Mouse (Mus musculus) cerebellum, adult 2 months (tissue): Measurements from ENCODE around the gene Apba2. TPM values are rescaled to one million over a fixed set of nuclear protein-coding genes. Genes with fewer than 3 reads are reported as not detected.
A peak's percentile ranks its signal among the peaks of the same experiment; 100 is the strongest.

Source experiments
- DNase-seq, 2 experiments: peaks; one replicate each; pipeline ENCODE4 v3.0.0; 2021
- H3K27ac ChIP-seq: fragments of 200-500 bp; 2 replicates; pipeline ENCODE4 v1.5.1; 2012; ENCODE audit warnings: low read length, control low read depth, inconsistent platforms; ENCODE audit not compliant: insufficient read depth
- H3K27me3 ChIP-seq: fragments of 200-500 bp; 2 replicates; pipeline ENCODE4 v1.6.1; 2012; ENCODE audit warnings: inconsistent platforms, mild to moderate bottlenecking, low read length, moderate library complexity; ENCODE audit not compliant: control insufficient read depth, insufficient read depth
- H3K4me1 ChIP-seq: fragments of 200-500 bp; 2 replicates; pipeline ENCODE4 v1.6.1; 2011; ENCODE audit warnings: low read length; ENCODE audit not compliant: control insufficient read depth, insufficient read depth
- H3K4me3 ChIP-seq: fragments of 200-500 bp; replicated peaks from 2 replicates; pipeline ENCODE3; 2011; ENCODE audit warnings: mild to moderate bottlenecking, low read depth, low read length, control low read depth; ENCODE audit not compliant: insufficient read depth
- CTCF ChIP-seq: fragments of 200-500 bp; IDR thresholded peaks from 2 replicates; pipeline ENCODE4 v1.5.1; 2011; ENCODE audit warnings: low read depth, mild to moderate bottlenecking, control low read depth, low read length, moderate library complexity, borderline replicate concordance; ENCODE audit not compliant: insufficient read depth
- POLR2A ChIP-seq: fragments of 200-500 bp; IDR thresholded peaks from 2 replicates; pipeline ENCODE4 v1.6.1; 2011; ENCODE audit warnings: low read length, control low read depth, borderline replicate concordance; ENCODE audit not compliant: insufficient read depth
- whole genome bisulfite sequencing: fragments of 180-500 bp; shearing (Covaris S2); methylation state at CpG from one replicate; pipeline ENCODE4 v1.1.7; 2018; 5-methylcytosine and 5-hydroxymethylcytosine counted together
- polyA plus RNA-seq: library from polyadenylated mRNA; depleted of rRNA; stranded (reverse); fragments of >200 nt; gene quantifications from 2 replicates; pipeline ENCODE4 v1.2.3, GENCODE M21; 2012; rRNA removed

The Apba2 gene
- polyA plus RNA-seq: 167 and 182 TPM in 2 replicates

GRCm38 (mm10) chr7:64501536-64502270 is at the start of gene Apba2:
Gene Apba2 (plus strand): TSS chr7:64501706.
- peak within 1 kb of the TSS; percentile 58 for H3K4me3 ChIP-seq
- peak within 1 kb of the TSS; percentile 99 for H3K27ac ChIP-seq
- TF ChIP-seq CTCF (peak; percentile 79), POLR2A (0 out of 2 replicates have a peak, but pooled peaks have one; percentile 10)
- H3K4me1 ChIP-seq: peaks cover 28% of the 10 kb centered on the region
- DNase-seq: peak; percentile 87 to 90
- WGBS: under 1% methylated on average over 94 of the region's 96 CpGs
- H3K27me3 ChIP-seq: no peaks in the 10 kb centered on the region

- TF ChIP-seq CTCF (no peak), POLR2A (no peak)
- no peaks in the 10 kb centered on the region for H3K27me3 ChIP-seq
- no peak overlapping the region; the same call in 1 of the 2 replicates for H3K27ac ChIP-seq
- H3K4me3 ChIP-seq: no peak overlapping the region
- 39% methylated on average over 5 of the region's 5 CpGs for WGBS
- peak in 1 of 2 experiments; percentile 19 for DNase-seq
- H3K4me1 ChIP-seq: peaks cover 23% of the 10 kb centered on the region
Measured at GRCm38 (mm10) chr7:64451861-64452382, 49.6 kb upstream of the Apba2 start.

DNA sequence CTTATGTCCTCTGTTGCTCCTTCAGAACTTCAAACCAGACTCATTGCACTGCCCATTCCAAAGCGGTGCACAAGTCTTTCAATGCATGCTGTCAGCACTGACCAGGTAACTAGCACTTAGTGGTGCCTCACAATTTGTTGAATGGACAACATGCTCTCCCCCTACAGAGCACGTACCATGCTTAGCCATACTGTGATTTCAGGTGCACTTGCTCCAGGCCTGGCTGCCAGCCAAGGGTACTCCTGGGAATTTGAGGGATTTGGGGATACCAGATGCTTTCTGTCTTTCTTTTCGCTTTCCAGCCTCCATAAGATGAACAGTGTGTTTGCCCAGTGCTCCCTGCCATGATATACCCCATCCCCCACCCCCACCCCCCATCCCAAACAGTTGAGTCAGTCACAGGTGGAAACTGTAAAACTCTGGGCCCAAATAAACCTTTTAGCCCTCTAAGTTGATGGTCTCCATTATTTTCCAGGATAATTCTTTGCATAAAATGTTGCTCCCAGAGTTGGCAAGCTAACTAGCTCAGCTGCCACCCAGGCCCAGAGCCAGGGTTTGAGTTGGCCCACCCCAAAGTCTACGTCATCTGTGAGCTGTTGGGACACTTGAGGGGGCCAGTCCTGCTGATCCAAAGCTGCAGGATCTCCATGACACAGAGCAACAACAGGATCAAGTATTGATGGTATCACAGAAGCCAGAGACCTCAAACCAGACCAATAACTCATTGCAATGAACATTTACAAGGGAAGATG is 48.9 kb upstream of the Apba2 start:
- no peak overlapping the region for H3K4me3 ChIP-seq
- no peaks in the 10 kb centered on the region for H3K27me3 ChIP-seq
- H3K4me1 ChIP-seq: peaks cover 23% of the 10 kb centered on the region
- TF ChIP-seq POLR2A: no peak
- TF ChIP-seq CTCF: no peak
- H3K27ac ChIP-seq: peak overlapping the region; percentile 37
- WGBS: 24% methylated on average over 4 of the region's 4 CpGs
- peak; percentile 56 to 68 for DNase-seq

GRCm38 (mm10) chr7:64456176-64456575 is 45.3 kb upstream of the Apba2 start:
- no peak for DNase-seq
- H3K27ac ChIP-seq: no peak overlapping the region
- WGBS: 47% methylated on average over 4 of the region's 4 CpGs
- TF ChIP-seq CTCF (no peak), POLR2A (no peak)
- peaks cover 20% of the 10 kb centered on the region for H3K4me1 ChIP-seq
- H3K4me3 ChIP-seq: no peak overlapping the region
- no peaks in the 10 kb centered on the region for H3K27me3 ChIP-seq

GRCm38 (mm10) chr7:64456676-64457075 is 44.8 kb upstream of the Apba2 start:
- WGBS: 51% methylated on average over 3 of the region's 3 CpGs
- Histone ChIP-seq H3K27ac (no peak overlapping the region), H3K4me1 (peaks cover 15% of the 10 kb centered on the region)

DNA sequence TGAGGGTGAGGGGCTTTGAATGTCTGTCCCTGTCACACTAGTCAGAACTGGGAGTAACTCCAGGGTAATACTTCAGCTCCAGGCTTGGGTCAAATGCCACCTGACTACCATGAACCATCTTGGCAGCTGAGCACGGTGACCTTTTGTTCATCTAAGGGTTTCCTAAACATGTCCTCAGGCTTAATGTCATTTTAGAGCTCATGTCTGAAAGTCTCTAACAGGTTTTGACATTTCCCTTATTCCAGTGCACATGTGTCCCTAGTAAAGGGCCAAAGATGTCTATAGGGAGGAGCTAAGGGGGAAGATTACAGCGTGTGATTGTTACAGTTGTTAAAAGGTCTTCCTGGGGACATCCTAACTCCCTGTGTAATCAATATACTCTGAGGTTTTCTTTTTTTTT is 43.7 kb upstream of the Apba2 start:
- WGBS: 60% methylated on average over 2 of the region's 2 CpGs
- TF ChIP-seq POLR2A (no peak), CTCF (no peak)

More at GRCm38 (mm10) chr7:64456676-64457075, 44.8 kb upstream of the Apba2 start:
- H3K27me3 ChIP-seq: no peaks in the 10 kb centered on the region
- no peak overlapping the region for H3K4me3 ChIP-seq
- DNase-seq: peak in 1 of 2 experiments; percentile 0
- TF ChIP-seq CTCF: no peak
- no peak for TF ChIP-seq POLR2A

DNA sequence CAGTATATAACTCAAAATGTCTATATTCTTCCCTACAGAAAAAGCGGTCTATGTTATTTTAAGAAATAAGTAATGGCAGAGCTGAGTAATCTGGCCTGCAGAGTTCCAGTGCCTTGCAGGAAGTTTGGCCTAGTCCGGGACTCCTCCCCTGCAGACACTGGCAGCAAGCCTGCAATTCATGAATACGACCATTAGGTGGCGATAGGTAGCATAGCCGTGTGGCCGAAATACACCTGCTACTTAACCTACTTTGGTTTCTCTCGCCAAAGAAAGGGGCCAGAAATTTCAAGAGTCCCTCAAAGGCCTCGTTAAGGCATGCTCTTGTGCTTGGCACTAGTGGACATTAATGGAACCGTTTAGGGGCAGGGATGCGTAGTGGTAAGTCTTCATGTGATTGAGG is 4.1 kb upstream of the Apba2 start:
- Histone ChIP-seq H3K4me3 (no peak overlapping the region), H3K4me1 (peaks cover 8% of the 10 kb centered on the region; the same call in 1 of the 2 replicates), H3K27ac (no peak overlapping the region), H3K27me3 (no peaks in the 10 kb centered on the region)
- DNase-seq: peak; percentile 28 to 41
- WGBS: 43% methylated on average over 10 of the region's 10 CpGs
- peak; percentile 65 for TF ChIP-seq CTCF
- no peak for TF ChIP-seq POLR2A

More for the DNA sequence above, 43.7 kb upstream of the Apba2 start:
- DNase-seq: peak in 1 of 2 experiments; percentile 0
- H3K4me3 ChIP-seq: no peak overlapping the region
- H3K27ac ChIP-seq: no peak overlapping the region
- no peaks in the 10 kb centered on the region for H3K27me3 ChIP-seq
- H3K4me1 ChIP-seq: peaks cover 4% of the 10 kb centered on the region
